Mouse (Mus musculus): Measurements from ENCODE around the gene Pdf. TPM values are rescaled to one million over a fixed set of nuclear protein-coding genes. Genes with fewer than 3 reads are reported as not detected.

The Pdf gene
- total RNA-seq, 1 experiment from 2014 or later: 18.9 TPM

Other genes starting within 250 kb of the Pdf start
- 0.23 and 0.49 TPM in 2 replicates for gene Has3, start 178.4 kb downstream of the Pdf start, total RNA-seq (2017)
- gene Utp4, start 155.0 kb downstream of the Pdf start, total RNA-seq (2017): 13.8 TPM in 2 replicates
- 19.8 and 25.8 TPM in 2 replicates for gene Sntb2, start 112.9 kb downstream of the Pdf start, total RNA-seq (2017)
- 39.0 and 42.0 TPM in 2 replicates for gene Vps4a, start 17.4 kb downstream of the Pdf start, total RNA-seq (2017)
- gene Cog8, start 8.1 kb upstream of the Pdf start, total RNA-seq (2017): 27.3 and 29.6 TPM in 2 replicates
- 15.5 and 16.4 TPM in 2 replicates for gene Nip7, start 8.3 kb upstream of the Pdf start, total RNA-seq (2017)
- not detected in 2 replicates for gene Tmed6, start 17.0 kb upstream of the Pdf start, total RNA-seq (2017)
- 27.8 and 30.0 TPM in 2 replicates for gene Terf2, start 47.9 kb upstream of the Pdf start, total RNA-seq (2017)
- 34.5 and 40.4 TPM in 2 replicates for gene Cyb5b, start 102.0 kb upstream of the Pdf start, total RNA-seq (2017)
- gene Nfat5, start 244.9 kb upstream of the Pdf start, total RNA-seq (2017): 80.1 and 105 TPM in 2 replicates